Mouse (Mus musculus): ENCODE results near the gene Adgrg2.

DNA sequence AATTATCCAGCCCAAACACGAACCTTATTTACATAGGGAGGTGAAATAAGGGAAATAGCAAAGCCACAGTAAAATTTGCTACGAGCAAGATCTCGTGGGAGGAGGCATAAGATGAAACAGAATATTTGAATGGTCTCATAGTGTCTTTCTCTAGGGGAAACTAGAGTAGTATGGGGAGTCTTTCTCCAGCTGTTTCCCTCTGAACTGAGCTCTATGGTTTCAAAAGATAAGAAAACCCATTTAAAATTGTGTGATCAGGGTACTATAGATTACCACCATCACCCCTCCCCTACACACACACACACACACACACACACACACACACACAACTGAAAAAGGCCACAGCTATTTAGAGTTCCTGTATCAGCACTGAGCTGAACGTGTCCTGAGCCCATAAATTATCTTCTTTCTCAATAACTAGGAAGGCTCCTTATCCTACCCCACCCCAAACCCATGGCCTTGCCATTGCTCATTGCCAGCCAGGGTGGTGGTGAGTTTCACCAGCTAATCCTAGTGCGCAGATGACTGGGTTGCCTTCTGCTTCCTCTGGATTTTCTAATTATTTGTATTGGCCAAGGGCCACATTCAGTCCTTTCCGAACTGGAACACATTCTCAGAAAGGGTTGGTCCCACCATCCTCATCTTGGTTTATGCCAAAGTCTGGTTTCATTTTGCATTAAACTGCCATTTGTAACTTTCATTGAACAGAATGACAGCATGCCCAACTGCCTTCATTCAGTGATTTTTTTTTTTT is 5.6 kb upstream of the Adgrg2 start:
- TF ChIP-seq CTCF (conservative IDR thresholded peaks at IDR 0.05; ENCODE audit: low read length), result no peak
- no peak for TF ChIP-seq POU5F1 (IDR thresholded peaks at IDR 0.05; ENCODE audit: borderline replicate concordance, low read length)
- TF ChIP-seq NANOG (IDR thresholded peaks at IDR 0.05; ENCODE audit: borderline replicate concordance, low read length), result no peak
